Mouse (Mus musculus) liver (tissue): ENCODE data around the gene Lbhd2.

ENCODE experiments used
- DNase-seq: peaks from one replicate; pipeline ENCODE4 v3.0.0-alpha.2; 2020; ENCODE audit warnings: mixed read lengths

Lbhd2 gene

GRCm38 (mm10) chr12:111450359-111450758 is 43.8 kb downstream of the Lbhd2 start:
- DNase-seq: no peak

GRCm38 (mm10) chr12:111451561-111451960 is 45.0 kb downstream of the Lbhd2 start:
- no peak for DNase-seq

GRCm38 (mm10) chr12:111454021-111454420 is 47.4 kb downstream of the Lbhd2 start:
- no peak for DNase-seq

DNA sequence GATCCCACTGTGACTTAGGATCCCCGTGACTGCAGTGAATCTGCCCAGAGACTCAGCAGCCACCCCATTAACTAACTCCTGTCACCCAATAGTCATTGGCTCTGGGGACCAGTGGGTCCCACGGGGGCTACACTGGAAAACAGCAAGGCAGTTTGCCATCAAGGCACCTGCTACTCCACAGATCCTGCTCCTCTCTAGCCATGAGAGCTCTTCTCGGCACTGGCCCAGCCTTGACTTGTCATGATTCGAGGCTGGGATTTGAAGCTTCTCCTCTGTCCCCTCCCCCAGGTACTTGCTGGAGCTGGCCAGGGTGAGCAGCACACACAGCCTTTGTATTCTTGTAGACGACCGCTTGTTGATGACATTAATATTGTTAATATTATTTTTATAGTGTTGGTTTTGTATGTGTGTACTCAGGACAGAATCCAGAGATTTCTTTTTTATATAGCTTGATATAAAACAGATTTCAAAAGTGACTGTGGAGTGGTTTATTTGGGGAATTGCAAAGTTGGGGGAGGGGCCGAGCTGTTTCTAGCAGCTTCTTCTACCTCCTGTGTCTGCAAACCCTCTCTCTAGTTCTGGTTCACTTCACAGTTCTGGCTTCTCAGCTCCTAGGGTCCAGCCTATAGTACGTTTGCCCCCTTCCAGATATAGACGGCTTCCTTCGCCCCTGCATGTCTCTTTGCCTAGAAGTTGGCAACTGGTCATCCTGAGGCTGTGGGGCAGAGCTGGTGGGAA is 48.1 kb downstream of the Lbhd2 start:
- no peak for DNase-seq

DNA sequence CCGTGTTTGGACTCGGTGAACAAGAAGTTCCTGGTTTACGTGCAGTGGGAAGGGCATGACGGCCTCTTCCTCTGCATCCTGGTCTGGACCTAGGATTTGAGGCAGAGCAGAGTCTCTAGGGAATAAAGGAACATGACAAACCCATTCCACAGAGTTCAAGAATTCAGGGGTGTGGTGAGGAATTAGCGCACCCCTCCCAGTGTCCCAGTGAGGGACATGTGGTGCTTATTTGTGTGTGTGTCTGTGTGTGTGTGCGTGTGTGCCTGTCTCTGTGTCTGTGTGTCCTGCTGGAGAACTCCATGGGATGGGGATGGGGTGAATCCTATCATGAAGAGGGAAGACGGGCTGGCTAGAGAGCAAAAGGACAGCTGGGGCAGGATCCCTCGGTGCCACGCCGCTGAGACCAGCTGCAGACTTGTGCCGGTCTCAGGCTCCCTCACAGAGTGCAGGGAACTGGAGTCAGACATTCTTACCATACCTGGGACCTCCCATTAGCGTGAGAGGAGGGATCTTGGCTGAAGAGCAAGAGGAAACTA is 48.8 kb downstream of the Lbhd2 start:
- no peak for DNase-seq

DNA sequence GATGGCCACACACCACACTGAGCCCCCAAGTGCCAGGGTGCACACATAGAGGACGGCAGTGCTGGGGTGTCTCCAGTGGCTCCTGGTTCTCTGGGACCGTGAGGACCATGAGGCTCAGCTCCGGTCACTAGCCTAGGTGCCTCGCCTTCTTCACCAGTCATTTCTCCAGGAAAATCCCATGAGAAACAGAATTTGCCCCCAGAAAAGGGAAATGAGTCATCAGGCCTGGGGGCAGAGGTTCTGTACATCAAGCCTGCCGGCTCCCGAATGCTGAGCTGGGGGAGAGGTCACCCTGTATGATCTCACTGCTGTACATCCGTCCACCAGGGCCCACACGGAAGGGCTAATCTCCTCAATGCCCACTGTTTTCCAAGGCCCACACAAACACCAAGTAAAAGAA is 49.3 kb downstream of the Lbhd2 start:
- DNase-seq: no peak

GRCm38 (mm10) chr12:111457742-111458141 is 51.1 kb downstream of the Lbhd2 start:
- DNase-seq: no peak
